Mouse (Mus musculus) Patski (cell line): ENCODE measurements at regions not wholly inside any gene's neighbourhood (a gene's known extent, or its start where the extent isn't known, plus 50 kb on each side); places are given as distances from the start of the nearest gene placed in this dataset.

Experiments used
- ATAC-seq: fragments of 100-300 bp; one replicate; pipeline ENCODE4 v1.8.0; 2021
- CTCF ChIA-PET: fragments of 350-600 bp; sonication (Branson Sonifier 250); formaldehyde crosslinking; loops from one replicate; lab custom pipeline; 2022; ENCODE audit warnings: inconsistent platforms; lab: Charles Lee
- POLR2A ChIA-PET: fragments of 350-600 bp; sonication (Branson Sonifier 250); formaldehyde crosslinking; loops from one replicate; lab custom pipeline; 2022; ENCODE audit warnings: antibody characterized with exemption, inconsistent platforms; lab: Charles Lee
- DNase-seq: peaks from one replicate; pipeline ENCODE4 v3.0.0-alpha.2; 2011; ENCODE audit warnings: low read depth, low spot score
- H3K27me3 ChIP-seq: fragments of 371-371 bp; one replicate; pipeline ENCODE4 v1.5.1; 2021
- CTCF ChIP-seq: fragments of 100-300 bp; IDR thresholded peaks from one replicate; pipeline ENCODE4 v1.5.1; 2021
- in situ Hi-C: fragments of 300-500 bp; cut with MboI; formaldehyde crosslinking; loops from 3 replicates; pipeline ENCODE4 v1.11.1; 2018; ENCODE audit warnings: low pct_unique_long_range_greater_than_20kb, mixed read lengths

DNA sequence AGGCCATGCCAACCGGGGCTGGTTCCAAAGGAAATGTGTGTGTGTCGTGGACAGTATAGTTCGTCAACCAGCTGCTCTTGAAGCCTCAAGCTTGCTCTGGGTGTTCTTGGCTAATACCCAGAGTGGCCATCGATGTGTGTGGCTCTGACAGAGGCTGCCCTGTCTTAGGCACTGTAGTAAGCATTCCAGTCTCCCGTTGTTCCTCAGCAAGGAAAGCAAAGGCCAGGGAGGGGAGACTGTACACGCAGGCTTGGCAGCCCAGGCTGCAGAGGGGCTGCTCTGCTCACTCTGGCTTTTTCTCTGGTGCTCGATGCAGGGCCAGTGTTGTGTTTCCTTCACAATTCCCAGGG is 106.1 kb upstream of the Unc5b start:
- ATAC-seq (no peak), DNase-seq (no peak)
- no peak for TF ChIP-seq CTCF
- ChIA-PET POLR2A (no interaction called here), CTCF (no interaction called here)
- no peaks in the 10 kb centered on the region for H3K27me3 ChIP-seq
- in situ Hi-C loops = no loop called here

DNA sequence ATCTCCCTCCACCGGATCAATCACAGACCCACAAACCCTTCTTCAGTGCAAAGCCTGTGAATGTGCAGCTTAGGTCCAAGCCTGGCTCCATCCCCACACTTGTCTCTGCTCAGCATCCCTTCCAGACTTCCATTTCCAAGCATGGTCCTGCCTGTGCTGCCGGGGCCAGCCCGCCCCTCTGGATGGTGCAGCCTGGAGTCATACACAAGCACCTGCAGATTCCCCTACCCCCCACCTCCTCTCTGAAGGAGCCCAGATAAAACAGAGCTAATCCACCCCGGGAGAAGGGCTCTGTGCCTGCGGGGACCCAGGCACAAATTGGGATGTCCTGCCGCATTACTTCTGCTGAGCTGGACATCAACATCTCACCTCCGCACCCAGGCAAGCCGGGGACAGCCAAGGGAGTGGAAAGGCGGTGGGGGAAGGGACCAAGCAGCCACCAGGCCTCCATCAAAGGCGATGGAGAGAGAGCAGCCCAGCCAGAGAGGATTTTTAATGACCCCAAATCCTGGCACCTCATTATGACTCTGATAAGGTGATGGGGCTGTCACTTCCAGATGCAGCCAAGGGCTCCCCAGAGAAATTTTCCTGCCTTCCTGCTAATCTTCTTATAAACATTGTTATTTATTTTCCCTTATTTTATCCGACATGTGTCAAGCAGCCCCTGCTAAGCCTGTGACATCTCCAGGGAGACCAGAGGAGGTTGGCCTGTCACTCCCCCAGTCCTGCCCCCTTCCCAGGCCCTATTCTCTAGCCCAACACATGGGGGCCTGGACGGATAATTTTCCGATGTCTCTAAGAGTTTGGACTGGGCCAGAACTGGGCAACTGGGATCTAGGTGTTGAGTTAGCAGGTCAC is 105.5 kb upstream of the Unc5b start:
- ATAC-seq (no peak), DNase-seq (no peak)
- ChIA-PET CTCF (no interaction called here), POLR2A (no interaction called here)
- H3K27me3 ChIP-seq = no peaks in the 10 kb centered on the region
- in situ Hi-C loops = no loop called here
- no peak for TF ChIP-seq CTCF

- in situ Hi-C loops = no loop called here
- peak; percentile 33 for DNase-seq
- peak; percentile 67 for ATAC-seq
- no peaks in the 10 kb centered on the region for H3K27me3 ChIP-seq
- ChIA-PET POLR2A (no interaction called here), CTCF (interaction anchor here (1.2 kb wide), 1 partner anchor 100 kb away, joined by 3 read pairs; no protein-coding TSS in a partner anchor)
- no peak for TF ChIP-seq CTCF
Measured at GRCm38 (mm10) chr10:60934297-60935286, 103.2 kb upstream of the Unc5b start.

- no peak for ATAC-seq
- no peak for TF ChIP-seq CTCF
- H3K27me3 ChIP-seq = no peaks in the 10 kb centered on the region
- in situ Hi-C loops = no loop called here
- no peak for DNase-seq
- ChIA-PET POLR2A (no interaction called here), CTCF (interaction anchor here (1.2 kb wide), 2 partner anchors 12 to 99 kb away, joined by 3 read pairs; no protein-coding TSS in a partner anchor)
Measured at GRCm38 (mm10) chr10:60933891-60934290, 102.5 kb upstream of the Unc5b start.

- ChIA-PET POLR2A (no interaction called here), CTCF (interaction anchor here (1.2 kb wide), 1 partner anchor 11 kb away, joined by 3 read pairs; no protein-coding TSS in a partner anchor)
- no peak for ATAC-seq
- in situ Hi-C loops = no loop called here
- no peak for DNase-seq
- no peaks in the 10 kb centered on the region for H3K27me3 ChIP-seq
- no peak for TF ChIP-seq CTCF
Measured at GRCm38 (mm10) chr10:60932855-60933254, 101.5 kb upstream of the Unc5b start.

GRCm38 (mm10) chr10:60931891-60932378 is 100.6 kb upstream of the Unc5b start:
- ATAC-seq (no peak), DNase-seq (no peak)
- no peaks in the 10 kb centered on the region for H3K27me3 ChIP-seq
- ChIA-PET CTCF (no interaction called here), POLR2A (no interaction called here)
- in situ Hi-C loops = no loop called here
- no peak for TF ChIP-seq CTCF

GRCm38 (mm10) chr10:60928646-60929045 is 97.3 kb upstream of the Unc5b start:
- H3K27me3 ChIP-seq = no peaks in the 10 kb centered on the region
- no peak for ATAC-seq
- DNase-seq = no peak
- in situ Hi-C loops = no loop called here
- CTCF ChIA-PET = no interaction called here
- POLR2A ChIA-PET = no interaction called here
- TF ChIP-seq CTCF = no peak

GRCm38 (mm10) chr10:60928164-60928563 is 96.8 kb upstream of the Unc5b start:
- ATAC-seq (no peak), DNase-seq (no peak)
- no peak for TF ChIP-seq CTCF
- no peaks in the 10 kb centered on the region for H3K27me3 ChIP-seq
- CTCF ChIA-PET = no interaction called here
- POLR2A ChIA-PET = no interaction called here
- in situ Hi-C loops = no loop called here

DNA sequence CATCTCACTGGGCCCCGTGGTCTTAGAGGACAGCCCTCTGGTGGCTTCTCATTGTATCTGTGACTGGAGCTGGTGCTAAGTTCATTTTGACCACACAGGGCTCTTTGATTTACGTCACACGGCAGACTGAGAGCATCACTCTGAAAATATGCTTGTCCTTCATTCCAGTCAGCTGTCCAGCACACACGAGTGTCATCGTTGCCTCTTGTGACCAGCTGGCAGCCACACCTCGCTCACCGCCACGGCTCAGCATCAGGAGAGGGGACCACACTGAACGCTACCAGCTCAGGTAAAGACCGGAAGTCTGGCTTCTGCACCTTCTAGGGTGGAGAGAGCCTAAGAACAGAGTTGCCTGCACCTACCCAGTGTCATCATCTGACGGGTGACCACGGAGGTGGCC is 95.3 kb upstream of the Unc5b start:
- no peak for DNase-seq
- ChIA-PET CTCF (no interaction called here), POLR2A (no interaction called here)
- TF ChIP-seq CTCF = no peak
- in situ Hi-C loops = no loop called here
- H3K27me3 ChIP-seq = no peaks in the 10 kb centered on the region
- ATAC-seq = no peak

- ATAC-seq (peak; percentile 8), DNase-seq (no peak)
- ChIA-PET CTCF (interaction anchor here (0.6 kb wide), 1 partner anchor 154 kb away, joined by 3 read pairs; no protein-coding TSS in a partner anchor), POLR2A (no interaction called here)
- H3K27me3 ChIP-seq = no peaks in the 10 kb centered on the region
- TF ChIP-seq CTCF = no peak
- in situ Hi-C loops = no loop called here
Measured at GRCm38 (mm10) chr10:60925644-60926043, 94.3 kb upstream of the Unc5b start.
